Mouse (Mus musculus) c-Kit-positive CD71-positive TER-119-negative erythroid progenitor cells, embryonic 14.5 days (primary cell): Measurements from ENCODE around the gene Tmem8.
"Not testable (repeated sequence)": the region's sequence is repeated elsewhere in the genome, so short reads cannot be mapped to it uniquely, and the experiment has no call there.

ENCODE experiments used
- DNase-seq: peaks from one replicate; pipeline ENCODE4 v3.0.0-alpha.2; 2013; ENCODE audit warnings: low read depth

The Tmem8 gene

GRCm38 (mm10) chr17:26111722-26112121 is 1.4 kb upstream of the Tmem8 start:
- no peak for DNase-seq

DNA sequence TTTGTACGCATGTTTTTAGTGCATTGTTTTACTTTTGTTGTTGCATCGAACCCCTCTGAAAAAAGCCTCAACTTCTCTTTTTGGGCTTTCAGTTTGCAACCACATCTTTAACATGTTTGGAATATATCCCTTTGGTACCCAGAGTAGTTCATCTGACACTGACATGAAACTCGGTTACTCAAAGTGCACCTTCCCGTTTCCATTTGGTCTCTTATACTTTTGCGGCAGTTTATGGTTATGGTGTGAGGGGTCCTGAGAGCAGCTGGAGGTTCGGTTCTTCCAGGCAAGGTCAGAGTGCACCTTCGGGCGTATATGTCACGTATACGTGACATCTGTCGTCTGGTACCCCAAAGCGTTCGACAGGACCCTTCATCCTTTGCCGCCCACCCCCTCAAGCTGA is 348 bp upstream of the Tmem8 start:
- no peak for DNase-seq

GRCm38 (mm10) chr17:26114061-26114460 is 962 bp downstream of the Tmem8 start:
- DNase-seq = no peak

DNA sequence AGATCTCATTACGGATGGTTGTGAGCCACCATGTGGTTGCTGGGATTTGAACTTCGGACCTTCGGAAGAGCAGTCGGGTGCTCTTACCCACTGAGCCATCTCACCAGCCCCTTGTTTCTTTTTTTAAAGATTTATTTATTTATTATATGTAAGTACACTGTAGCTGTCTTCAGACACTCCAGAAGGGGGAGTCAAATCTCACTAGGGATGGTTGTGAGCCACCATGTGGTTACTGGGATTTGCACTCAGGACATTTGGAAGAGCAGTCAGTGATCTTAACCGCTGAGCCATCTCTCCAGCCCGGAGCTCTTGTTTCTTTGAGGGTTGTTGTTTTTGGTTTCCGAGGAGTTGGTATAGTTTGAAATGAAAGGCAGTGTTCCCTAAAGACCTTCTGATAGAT is 1.4 kb downstream of the Tmem8 start:
- not testable (repeated sequence) for DNase-seq

GRCm38 (mm10) chr17:26115205-26115898 is 2.3 kb downstream of the Tmem8 start:
- no peak for DNase-seq

DNA sequence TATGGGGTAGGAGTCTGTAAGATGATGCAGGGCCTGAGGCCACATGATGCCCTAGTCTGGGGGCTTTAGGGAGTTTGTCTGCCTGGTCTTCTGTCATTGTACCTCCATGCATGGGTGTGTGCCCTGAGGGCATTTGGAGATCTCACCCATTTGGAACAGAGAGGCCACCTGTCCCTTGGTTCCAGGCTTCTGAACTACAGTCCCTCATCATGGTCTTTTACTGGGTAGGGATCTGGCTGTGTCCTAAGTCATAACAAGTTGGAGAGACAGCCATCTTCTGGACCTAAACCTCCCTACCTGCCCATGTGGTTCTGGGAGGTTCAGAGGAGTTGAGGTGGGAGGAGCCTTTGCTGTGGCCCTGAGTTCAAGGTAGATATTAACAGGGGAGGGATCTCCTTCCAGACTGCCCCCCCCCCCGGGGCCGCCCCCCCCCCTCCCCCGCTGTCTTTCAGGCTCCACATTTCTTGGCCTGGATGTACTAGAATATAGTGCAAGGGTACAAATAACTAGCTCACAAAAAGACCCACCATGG is 2.9 kb downstream of the Tmem8 start:
- DNase-seq = no peak

DNA sequence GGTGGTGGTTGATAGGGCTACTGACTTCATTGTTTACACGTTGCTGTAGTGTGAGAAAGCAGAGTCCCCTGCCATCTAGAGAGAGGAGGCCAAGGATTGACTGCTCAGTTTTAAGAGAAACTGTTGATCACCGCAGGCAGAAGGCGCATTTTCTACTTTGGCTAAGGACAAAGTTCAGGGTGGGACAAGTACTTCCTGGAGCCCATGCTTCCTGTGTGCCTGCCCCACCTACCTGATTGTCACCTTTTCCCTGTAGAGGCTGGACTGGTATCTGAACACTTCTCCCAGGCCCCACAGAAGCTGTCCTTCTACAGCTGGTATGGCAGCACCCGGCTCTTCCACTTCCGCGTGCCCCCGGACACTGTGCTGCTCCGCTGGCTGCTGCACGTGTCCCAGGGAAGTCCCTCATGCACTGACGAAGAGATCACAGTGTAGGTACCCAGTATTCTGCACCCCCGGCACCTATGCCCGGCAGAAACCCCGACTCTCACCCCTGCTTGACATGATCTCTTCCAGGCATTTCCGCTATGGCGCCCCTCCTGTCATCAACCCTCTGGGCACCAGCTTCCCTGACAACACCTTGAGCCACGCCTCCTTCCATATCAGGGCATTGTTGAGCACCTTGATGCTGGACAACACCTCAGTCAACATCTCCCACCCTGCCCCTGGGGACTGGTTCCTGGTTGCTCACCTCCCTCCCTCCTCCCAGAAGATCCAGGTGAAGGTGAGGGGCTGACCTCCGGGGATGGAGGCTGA is 3.6 kb downstream of the Tmem8 start:
- DNase-seq = no peak

DNA sequence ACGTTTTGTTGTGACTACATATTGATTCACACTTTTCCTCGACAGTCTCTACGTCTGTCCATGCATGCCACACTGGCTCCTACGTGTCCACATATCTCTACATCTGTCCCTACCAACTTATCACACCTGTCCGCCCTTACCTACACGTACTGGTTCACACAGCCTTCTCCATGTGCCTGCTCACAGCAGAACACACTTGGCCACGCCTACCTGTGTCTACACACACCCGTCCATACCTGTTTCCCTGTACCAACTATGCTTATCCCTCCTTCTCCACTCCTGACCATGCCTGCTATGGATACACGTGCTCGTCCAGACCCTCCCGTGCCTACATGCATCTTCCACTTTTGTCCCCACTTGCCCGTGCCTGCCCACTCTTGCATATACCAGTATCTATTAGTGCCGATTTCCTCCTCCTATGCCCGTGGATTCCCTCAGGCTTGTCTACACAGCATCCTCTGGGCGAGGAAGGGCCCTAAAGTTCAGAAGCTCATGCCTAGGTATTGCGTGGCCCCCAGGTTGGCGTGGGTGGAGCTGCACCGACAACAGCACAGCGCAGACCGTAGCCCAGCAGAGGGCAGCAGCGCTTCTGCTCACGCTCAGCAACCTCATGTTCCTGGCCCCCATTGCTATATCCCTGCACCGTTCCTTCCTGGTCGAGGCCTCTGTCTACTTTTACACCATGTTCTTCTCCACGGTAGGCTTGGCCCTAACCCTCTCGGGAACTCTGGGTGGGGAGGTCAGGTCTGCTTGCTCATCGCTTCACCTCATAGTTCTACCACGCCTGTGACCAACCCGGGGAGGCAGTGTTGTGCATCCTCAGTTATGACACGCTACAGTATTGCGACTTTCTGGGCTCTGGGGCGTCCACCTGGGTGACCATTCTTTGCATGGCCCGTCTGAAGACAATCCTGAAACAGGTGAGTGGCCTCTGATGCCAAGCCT is 6.9 kb downstream of the Tmem8 start:
- DNase-seq = peak; percentile 55

DNA sequence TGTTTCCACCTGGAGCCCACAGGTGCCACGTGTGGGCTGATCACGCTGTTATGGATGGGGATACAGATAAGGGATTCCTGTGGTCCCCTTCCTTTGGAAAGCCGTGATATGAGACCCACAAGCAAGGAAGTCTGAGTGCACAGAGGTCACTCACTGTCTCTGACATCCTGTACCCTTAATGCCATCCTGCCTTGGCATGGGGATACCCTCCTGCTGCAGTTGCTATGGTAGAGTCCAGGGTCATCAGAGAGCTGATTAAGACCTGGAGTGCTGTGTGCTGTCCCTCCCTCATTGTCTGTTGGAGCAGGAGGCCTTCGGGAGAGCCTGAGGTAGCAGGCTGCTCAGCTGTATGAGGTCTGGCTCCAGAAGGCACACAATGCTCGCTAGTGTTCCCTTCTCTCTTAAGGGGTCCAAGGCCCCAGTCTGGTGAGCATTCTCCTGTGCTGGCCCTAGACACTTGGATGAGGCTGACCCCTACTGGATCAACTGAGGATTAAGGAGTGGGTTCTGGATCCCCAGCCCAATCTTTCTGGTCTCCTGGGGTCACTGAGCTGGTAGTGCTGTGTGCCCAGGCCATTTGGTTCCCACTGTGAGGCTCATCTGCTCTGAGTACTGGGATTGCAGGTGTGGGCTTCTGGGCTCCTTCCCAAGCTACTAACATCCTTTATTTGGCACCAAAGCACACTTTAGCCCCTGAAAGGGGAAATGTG is 9.5 kb downstream of the Tmem8 start:
- no peak for DNase-seq

- DNase-seq = peak; percentile 96
Observed at GRCm38 (mm10) chr17:26123267-26123684, 10.2 kb downstream of the Tmem8 start, which contains the start of gene Mrpl28. Gene Mrpl28, plus strand, starts transcription at chr17:26123500.

GRCm38 (mm10) chr17:26124560-26124959 is 11.5 kb downstream of the Tmem8 start:
- DNase-seq = no peak

DNA sequence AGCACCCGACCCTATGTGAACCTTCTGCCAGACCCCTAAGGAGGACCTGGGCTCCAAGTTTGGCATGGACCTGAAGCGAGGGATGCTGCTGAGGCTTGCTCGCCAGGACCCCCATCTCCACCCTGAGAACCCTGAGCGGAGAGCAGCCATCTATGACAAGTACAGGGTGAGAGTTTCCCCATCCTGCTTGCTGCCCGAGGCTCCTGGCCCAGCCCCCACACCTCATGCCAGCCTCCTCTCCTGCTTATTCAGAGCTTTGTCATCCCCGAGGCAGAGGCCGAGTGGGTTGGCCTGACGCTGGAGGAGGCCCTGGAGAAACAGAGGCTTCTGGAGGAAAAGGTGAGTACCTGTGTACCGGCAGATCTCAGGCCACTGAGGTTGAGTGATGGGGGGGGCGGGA is 12.1 kb downstream of the Tmem8 start:
- no peak for DNase-seq

- DNase-seq = no peak
Observed at GRCm38 (mm10) chr17:26131062-26131732, 18.1 kb downstream of the Tmem8 start.

DNA sequence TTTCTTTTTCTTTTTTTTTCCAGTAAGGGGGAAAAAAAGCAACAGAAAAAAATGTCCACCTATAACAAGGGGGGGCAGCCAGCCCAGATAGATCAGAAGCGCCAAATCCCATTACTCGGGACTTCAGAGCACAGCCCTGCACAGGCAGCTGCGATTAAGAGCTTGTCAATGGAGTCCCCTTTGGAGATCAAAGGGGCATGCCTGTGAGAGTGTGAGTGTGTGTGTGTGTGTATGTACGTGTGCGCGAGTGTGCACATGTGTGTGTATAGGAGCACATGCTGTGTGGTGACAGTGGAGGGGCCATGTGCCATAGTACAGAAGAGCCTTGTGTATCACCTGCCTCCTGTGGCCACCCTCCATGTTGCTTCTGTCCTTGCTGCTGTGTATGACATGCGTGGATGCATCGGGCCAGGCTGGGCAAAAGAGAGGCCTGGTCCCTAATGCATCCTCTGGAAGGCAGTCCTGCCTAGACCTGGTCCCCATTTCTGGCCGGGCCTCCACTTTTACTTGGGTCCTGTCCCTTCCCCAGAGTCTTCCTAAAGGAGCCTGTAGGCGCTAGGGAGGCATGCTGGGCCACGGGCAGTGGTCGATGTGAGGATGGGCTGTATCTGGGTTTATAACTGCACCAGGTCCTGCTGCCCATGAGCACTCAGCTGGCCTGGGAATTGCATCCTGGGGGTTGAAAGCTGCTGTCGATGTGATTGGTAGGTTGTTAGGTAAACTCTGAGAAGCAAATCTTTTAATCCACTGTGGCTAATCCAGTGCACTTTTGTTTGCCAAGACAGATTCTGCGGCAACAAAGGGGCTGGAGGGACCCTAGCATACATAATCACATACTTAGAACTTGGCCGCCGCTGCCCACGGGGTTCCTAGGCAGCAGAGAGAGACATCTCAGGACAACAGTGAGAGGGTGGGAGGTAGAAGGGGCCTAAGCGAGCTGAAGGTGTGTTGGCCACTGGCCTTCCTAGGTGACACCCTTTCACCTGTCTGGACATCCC is 19.1 kb downstream of the Tmem8 start:
- no peak for DNase-seq

GRCm38 (mm10) chr17:26137106-26137750 is 24.1 kb downstream of the Tmem8 start:
- no peak for DNase-seq

- no peak for DNase-seq
Observed at GRCm38 (mm10) chr17:26137751-26138130, 24.6 kb downstream of the Tmem8 start.

DNA sequence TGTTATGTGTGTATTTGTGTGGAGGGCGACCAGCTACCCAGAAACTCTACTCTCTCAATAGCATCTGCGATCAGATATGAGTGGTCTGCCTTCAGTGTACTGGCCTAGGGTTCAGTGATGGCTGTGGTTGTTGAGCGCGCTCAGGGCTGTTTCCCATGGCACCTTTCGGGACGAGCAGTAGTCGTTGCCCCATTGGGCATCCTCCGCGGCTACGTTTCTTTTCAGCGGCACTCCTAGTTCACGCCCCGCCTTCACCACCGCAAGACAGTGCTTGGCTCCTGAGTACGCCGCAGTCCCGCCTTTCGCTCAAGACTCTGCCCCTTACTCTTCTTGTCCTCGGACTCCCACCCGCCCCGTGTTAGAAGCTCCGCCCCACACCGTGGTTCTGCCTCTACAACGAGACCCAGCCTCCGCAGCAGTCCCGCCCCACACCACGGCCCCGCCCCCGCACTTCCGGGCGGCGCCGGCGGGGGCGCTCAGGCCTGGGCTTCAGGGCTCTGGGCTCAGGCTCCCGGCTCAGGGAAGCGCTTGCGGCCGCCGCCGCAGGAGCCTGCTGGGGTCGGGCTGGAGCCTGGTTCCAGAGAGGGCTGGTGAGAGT is 25.2 kb downstream of the Tmem8 start, which contains the start of gene Axin1:
TSS of gene Axin1 (plus strand) at position 450 of the 598 bp plus-strand sequence.
- DNase-seq = peak; percentile 93

GRCm38 (mm10) chr17:26138901-26139381 is 25.8 kb downstream of the Tmem8 start:
- no peak for DNase-seq
